Mouse (Mus musculus): ENCODE data around the gene Tln2.

The Tln2 gene

DNA sequence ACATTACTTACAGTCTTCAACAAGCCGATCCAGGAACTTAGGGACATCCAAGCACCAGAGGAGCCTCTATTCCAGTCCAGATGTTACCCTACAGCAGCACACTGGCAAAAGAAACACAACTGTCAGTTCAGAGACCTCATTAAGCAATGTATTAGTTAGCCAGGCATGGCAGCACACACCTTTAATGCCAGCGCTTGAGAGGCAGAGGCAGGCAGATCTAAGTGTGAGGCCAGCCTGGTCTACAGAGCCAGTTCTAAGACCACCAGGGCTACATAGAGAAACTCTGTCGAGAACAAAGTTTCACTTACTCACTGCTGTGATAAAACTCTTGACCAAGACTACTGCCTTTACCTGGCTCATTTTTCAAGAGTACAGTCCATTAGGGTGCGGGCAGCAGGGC lies at the start of gene Tln2:
TSS of gene Tln2 (minus strand) at position 101 of the 400 bp plus-strand sequence.
- no peak for DNase-seq (ENCODE audit: low spot score)

DNA sequence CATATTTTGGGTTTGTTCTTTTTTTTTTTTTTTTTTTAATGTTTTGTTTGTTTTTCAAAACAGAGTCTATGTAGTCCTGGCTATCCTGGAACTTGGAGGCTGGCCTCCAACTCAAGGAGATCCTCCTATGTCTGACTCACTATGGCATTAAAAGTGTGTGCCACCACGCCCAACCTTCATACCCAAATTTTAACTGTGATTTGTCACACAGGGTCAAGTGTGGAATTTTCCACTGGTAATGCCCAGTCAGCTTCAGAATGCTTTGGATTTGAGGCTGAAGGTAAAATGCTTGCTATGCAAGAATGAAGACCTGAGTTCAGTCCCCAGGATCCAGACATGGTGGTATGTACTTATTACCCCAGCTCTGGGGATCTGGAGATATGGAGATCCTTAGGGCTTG lies 49.7 kb upstream of the Tln2 start:
- DNase-seq (ENCODE audit: low spot score) = no peak

DNA sequence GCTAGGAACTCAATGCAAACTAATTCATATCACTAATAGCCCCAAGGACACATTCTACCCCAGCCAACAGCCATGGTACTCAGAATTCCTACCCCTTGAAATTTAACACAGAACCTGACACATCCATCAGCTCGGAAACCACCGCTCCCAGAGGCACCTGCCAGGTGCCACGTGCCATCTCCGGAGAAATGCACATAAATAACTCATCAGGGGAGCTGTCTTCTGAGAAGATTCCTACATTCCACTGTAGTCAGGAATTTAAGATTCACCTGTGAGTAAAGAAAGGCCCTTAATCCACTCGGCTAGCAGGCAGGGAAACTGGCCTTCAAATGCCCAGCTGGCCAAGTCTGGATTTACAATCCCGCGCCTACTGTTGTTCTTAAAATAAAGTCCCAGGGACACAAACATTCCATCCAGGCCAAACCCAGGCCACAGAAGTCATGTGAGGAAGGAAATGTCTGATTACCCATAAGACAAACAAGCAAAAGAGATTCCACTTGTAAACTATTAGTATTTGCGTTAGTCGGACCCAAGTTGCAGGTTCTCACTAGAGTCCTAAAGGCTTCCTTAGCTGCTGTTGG lies 48.4 kb upstream of the Tln2 start:
- DNase-seq (ENCODE audit: low spot score) = no peak

DNA sequence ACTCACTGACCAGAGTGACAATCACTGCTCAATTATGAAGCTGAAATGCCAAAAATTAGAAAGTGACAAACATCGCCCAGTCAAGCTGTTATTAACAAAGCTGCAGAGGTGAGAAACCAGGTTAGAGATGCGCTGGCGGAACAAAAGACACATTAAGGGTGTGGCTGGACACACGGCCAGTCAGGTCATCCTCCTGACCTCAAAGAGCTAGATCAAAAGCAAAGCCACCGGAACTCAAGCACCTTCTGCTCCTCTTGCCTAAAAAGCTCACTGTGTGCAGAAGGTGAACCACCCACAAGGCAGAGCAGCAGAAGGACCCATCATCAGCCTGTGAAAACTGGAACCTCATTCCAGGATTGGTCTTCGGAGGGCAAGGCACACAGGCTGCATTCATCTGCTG lies 47.8 kb upstream of the Tln2 start:
- DNase-seq (ENCODE audit: low spot score) = no peak

DNA sequence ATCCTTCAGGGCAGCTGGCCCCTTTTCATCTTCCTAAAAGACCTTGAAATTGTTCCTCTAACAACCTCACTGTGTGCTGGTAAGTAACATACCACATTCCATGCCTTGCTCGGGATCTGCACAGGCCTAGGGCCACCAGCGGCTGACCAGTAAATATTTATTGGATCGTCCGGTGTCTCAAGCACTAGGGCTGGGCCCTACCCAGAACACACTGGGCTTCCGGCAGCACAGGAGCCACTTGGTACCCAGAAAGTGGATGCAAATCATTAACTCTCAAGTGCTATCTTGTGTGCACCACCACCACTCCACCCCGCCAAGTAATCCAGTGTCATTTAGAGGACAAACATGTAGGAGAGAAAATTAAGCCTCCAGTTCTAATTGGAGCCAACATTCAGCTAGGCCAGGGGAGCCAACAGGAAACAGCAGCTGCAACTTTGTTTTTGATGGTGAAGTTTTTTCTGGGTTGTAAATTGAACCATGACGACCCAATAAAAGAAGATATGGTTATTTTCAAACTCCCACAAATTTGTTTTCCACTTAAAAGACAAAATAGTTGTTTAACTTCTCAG lies 46.4 kb upstream of the Tln2 start:
- peak; percentile 18 for DNase-seq (ENCODE audit: low spot score)

DNA sequence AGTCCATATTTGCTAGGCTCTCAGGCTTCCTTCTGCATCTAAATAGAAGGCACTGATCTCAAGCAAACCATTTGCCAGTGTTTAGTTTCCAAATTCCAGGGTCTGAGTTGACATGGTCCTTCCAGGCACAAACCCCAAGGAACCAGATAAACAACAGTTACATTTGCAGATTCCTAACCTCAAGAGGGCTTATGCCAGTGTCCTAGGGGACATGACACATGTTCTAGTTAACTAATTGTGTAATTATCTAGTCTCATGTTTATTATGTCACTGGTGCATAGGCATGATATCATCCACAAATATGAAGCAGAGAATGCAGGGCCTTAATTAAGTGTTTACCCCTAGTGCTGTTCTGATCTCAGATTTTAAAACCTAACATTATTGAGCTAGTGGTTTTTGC lies 45.4 kb upstream of the Tln2 start:
- DNase-seq (ENCODE audit: low spot score) = no peak

DNA sequence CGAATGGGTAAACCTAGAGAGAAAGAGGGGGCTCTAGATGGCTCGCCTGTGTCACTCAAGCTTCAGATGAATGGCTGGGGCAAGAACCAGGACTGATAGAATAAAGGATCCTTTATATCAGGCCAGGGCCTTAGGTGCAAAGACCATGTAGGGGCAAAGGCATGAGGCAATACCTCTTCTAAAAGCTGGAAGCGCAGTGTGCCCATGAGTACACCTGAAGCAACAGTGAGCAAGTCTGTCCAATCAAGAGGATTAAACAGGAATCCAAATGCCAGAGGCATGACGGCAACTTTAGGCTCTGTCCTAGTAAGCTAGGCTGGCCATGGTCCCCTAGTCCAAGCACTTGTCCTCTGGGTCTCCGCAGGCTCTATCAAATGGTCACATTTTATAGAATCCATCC lies 42.8 kb upstream of the Tln2 start:
- DNase-seq (ENCODE audit: low spot score) = no peak

DNA sequence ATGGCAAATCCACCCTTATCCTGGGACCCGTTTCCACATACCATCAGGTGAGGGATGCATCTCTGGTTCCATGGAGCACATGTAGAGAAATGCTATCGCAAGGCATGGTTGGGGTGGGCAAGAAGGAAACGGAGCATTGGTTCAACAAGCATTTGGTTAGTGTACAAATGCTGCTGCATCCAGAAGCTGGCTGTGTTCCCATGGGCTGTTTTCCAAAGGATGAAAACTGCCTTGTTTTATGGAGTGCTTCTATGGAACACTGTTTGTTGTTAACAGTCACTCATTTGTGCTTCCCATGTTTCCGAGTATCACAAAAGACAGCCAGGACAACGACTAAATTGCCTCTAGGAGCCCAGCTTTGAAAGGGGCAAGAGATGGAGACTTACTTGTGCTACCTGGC lies 35.7 kb upstream of the Tln2 start:
- no peak for DNase-seq (ENCODE audit: low spot score)

DNA sequence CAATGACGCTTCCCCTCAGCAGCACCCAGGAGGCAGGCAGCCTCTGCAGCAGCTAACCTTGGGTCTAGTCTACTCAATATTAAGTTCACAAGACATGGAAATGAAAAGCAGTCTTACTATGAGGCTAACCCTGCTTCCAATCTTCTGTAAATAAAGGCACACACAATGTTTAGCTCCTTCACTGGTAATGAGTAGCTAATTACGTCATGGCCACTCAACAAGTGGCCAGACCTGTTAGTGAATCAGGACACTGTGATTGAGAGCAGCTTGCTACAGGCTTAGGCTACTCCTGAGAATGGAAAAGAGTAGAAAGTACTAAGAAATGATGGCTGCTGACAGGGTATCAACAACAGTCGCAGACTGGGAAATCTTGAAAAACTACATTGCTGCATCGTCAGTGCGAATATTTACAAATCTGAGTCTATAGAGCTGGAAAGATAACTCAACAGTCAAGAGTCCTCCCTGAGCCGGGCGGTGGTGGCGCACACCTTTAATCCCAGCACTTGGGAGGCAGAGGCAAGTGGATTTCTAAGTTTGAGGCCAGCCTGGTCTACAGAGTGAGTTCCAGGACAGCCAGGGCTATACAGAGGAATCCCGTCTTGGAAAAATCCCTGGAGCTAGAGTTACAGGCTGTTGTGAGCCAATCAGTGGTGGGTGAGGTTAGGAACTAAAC lies 34.1 kb upstream of the Tln2 start:
- no peak for DNase-seq (ENCODE audit: low spot score)

DNA sequence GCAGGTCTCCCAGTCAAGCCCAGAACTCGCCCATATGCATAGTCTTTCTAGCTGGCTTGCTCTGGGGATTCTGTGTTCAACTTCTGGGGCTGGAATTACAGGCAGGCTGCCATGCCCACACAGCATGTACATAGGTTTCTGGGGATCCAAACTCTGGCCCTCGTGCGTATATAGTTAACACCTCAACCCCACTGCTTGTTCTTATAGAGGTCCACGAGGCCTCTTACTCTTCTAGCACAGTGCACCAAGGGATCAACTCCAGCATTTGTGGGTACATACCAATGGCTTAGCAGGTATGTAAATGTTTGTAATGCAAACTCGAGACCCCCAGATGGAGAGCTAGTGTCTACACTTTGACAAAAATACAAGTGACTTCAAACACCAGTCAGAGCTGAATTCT lies 33.2 kb upstream of the Tln2 start:
- no peak for DNase-seq (ENCODE audit: low spot score)

DNA sequence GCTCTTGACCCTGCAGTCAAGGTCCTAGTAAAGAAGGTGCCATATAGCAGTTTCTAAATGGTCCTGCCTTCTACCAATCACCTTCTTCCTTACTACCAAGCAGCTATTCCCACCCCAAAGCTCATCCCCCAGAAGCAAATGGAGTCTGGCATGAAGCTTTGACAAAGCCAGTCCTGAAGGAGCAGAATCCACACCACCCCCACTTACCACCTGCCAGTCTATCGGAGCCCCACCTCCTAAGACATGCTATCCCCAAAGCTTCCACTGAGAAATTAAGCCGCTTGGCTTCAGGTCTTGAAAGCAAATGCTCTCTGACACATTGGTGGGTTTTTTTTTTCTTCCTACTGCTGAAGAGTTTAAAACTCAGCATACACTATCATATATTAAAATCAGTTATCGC lies 27.6 kb upstream of the Tln2 start:
- DNase-seq (ENCODE audit: low spot score) = no peak

DNA sequence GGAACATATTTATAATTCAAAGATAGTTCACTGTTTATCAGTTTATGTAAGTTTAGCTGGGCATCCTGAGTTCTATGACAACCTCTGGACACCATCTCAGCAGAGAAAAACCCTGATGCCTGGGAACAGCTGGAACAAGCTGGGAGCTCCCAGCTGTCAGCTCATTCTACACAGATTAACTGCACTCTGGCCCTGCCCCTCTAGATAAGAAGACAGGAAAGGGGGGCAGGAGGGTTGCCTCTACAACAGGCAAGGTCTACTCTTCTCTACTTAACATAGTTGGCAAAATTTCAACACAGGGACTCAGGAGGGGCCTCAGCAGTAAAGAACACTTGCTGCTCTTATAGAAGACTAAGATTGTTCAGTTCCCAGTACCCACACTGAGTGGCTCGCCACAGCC lies 27.0 kb upstream of the Tln2 start:
- no peak for DNase-seq (ENCODE audit: low spot score)

DNA sequence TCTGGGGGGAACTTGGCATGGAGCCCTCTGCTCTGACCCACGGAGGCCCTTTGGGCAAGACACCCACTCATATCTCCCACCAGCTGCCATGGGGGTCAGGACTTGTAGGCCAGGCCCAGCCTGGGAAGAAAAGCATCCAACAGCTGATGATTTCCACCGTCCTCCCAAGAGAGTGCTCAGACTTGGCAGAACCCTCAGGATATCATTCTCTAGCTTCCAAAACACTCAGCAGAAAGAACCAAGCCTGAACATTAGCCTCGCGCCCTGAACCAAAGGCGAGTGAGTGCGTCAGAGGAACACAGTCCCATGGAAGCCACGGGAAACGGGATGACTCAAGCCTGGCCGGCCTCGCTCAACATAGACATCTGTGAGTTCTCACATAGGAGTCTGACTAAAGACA lies 25.4 kb upstream of the Tln2 start:
- no peak for DNase-seq (ENCODE audit: low spot score)

DNA sequence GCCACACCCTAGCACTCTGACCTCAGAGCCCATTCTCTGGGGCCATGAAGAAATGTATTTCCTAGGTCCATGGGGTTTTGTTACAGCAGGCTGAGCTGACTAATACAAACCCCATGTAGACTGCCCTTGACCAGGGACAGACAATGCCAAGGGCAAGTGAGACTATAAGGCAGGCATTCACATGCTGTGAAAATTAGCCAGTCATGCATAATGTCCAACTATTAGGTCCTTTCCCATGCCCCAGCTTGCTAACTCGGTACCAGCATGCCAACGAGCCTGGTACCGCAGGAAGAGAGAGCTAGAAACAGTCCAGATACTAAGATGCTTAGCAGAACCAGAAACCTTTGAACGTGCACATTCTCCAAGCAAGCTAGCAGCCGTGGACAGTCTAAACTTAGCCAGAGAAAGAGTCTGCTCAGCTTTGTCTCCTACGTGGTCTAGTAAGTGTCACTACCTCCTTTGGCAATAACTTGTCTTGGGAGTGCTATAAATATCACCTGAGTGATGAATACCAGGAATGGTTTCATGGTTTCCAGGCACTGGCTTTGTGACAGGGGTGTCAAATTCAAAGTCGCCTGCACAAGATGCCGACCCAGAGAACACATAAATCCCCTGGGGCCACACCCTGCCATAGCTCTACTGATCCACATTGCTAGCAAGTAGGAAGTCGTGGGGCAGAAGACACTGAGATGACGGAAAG lies 22.2 kb upstream of the Tln2 start:
- no peak for DNase-seq (ENCODE audit: low spot score)

DNA sequence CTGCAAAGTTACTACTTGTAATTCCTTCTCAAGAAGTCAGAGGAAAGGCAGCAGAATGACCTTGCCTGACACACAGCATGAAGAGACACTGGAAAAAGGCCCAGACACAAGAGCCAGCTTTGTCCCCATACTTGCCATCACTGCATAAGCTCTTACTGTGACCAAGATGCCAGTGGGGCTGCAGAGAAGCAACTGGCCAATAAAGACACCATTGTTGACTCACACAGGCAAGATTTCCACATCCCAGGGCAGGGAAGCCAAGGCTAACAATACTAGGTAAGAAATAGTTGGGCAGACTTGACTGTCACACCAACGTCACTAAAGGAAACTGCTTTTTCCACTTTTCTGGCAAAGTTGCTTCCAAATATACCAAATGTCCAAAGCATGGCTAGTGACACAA lies 20.0 kb upstream of the Tln2 start:
- DNase-seq (ENCODE audit: low spot score) = no peak

DNA sequence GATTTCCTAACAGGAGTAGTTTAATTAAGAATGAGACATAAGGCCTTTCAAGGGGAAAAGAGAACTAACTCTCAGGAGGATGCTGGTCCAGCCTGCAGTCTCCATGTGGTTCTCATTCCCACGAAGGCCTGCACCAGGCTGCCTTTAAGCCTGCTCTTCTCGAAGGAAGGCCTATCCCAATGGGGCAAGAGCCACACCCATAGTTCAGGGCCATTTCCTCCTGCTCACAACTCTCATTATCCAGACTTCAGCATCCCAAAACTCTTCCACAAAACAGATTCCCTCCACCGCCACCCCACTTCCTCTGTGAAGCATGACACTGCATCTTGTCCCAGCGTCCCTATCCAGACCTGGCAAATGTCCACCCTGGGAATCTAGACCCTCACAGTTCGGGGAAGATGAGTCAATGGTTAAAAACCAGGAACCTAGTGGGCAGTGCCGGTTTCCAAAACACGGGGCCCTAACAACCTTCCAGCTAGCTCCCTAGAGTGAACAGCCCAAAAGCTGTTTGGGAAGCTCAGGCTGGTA lies 15.3 kb upstream of the Tln2 start:
- no peak for DNase-seq (ENCODE audit: low spot score)

DNA sequence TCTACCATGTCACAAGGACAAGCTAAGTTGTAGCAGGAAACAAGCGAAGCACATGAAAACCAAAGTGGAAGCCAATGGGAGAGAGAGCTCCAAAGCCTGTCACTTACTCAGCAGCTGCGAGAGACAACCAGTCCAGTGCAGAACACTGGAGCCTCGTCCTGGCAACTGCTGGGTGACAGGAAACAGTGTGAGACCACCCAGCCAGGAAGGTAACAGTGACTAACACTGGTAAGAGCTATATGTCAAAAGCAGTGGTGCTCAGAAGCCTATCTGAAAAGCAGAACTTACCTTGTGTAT lies 14.1 kb upstream of the Tln2 start:
- DNase-seq (ENCODE audit: low spot score) = peak; percentile 36

DNA sequence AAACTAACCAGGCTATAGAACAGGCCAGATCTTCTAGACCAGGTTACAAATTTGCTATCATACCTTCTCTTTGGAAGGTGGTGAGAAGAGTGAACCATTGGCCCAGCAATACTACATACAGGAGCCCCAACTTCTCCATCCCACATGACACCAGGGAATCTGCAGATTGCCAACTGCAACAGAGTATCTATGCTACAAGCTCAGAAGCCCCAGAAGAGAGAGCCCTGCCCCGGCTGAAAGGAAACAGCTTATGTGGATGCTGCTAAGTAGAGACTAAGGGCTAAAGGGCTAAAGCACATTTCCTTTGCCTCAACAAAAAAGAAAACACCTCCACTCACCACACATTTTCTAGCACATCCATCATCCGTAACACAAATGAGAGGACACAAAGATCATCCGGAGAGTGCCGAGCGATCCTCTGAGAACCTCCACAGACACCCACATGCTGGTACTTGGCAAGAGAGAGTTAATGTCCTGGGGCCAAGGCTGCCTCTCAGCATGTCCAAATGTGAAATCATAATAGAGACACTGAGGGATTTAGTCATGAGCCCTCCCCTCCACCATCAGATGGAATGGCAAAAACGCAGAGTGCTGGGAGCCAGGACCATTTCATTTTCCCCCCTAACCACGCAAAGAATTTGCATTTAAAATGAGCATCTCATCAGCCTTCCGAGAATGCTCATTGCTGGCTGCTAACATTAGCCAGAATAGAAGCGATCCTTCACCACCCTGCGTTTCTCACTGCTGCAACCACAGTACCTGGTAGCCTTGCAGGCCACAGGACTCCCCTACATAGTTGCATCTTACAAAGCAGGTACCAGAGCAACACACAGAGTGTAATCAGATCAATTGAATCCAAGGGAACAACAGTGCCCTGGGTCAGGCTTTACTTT lies 13.5 kb upstream of the Tln2 start:
- DNase-seq (ENCODE audit: low spot score) = peak; percentile 32

DNA sequence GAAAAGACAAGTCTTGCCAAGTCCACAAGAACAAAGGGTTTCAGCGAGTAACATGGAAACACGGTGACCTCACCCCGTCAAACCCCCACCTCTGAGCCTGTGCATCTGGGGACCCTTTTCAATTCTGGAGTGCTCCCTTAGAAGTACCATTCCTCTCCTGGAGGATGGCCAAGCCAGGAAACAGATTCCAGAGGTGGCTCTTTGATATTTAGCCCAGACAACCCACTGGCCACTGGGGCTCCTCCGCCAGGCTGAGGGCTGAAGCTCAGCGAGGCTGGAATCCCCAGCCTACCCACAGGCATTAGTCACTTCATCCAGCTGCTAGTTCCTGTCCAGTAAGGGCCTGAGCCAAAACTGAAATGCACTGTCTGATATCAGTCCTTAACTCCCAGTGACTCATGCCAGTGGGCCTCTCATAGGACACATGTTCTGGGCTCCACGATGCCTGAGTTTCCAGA lies 6.3 kb upstream of the Tln2 start:
- no peak for DNase-seq (ENCODE audit: low spot score)

DNA sequence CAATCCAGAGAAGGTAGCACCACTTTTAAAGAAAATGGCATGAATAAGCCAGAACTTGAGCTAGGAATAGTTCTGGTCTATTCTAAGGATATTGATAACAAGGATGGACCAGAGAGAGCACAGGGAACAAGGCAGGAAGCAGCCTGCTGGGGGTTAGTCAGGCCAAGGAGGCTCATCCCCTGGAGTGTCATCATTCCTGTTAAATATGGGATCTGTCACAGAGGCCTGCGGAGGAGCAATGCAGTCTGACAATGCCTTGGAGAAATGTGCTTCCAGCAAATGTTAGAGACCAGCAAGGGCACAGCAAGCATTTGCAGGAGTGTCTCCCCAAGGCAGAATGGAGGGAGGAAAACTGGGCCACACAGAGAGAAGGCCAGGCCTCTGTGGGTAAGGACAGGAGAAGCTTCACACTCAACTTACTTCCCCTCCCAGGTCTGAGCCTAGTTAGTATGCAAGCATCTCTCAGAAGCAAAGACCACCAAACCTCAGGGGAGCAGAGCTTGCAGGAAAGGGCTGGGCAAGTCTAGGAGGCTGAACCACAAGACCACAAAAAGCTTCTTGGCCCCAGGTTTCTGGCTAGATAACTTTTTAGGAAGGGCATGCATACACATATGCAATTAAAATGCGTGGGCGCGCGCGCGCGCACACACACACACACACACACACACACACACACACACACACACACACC lies 9.5 kb downstream of the Tln2 start:
- DNase-seq (ENCODE audit: low spot score) = no peak

DNA sequence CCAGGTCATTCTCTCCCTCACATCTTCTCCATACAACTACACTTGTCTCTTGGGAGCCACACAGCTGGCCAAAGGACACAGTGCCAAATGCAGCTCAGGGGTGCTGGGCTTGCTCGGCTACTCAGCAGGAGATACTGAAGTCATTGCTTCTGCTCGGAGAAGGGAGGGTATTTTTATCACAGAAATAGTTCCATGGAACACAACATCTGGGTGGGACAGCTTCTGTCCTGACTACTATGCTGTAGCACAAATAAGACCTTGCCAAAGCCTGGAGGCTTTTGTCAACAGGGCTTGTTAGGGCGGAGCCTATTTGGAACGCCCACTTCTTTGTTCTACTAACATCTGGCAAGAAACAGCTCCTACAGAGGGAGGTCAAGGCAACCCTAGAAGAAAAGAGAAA lies 10.2 kb downstream of the Tln2 start:
- peak; percentile 57 for DNase-seq (ENCODE audit: low spot score)

DNA sequence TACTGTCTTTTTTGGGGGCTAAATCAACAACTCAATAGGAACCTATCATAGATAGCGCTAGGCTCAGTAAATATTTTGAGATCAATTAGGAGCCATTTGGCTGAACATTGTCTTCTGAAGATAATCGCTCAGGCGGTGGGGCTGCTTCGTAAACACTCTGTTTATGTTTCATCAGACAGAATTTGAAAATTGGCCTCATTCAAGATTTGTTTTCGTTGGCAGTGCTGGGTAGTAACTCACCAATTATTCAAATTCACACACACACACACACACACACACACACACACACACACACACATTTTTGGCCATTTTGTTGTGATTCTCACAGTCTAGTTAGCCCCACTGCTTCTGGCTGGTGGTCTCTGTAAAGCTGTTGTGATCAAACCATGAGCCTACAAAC lies 12.9 kb downstream of the Tln2 start:
- DNase-seq (ENCODE audit: low spot score) = no peak

Measured in embryo, embryonic 10.5 days (tissue).